Mouse (Mus musculus): ENCODE measurements around the gene Atg4a-ps.

Atg4a-ps gene

GRCm38 (mm10) chr3:103627661-103628060 is 18.2 kb downstream of the Atg4a-ps start:
- no peak for DNase-seq (ENCODE audit: low read depth, low spot score)

- no peak for DNase-seq (ENCODE audit: low read depth, low spot score)
These were observed 19.4 kb downstream of the Atg4a-ps start for GRCm38 (mm10) chr3:103626481-103626880.

- DNase-seq (ENCODE audit: low read depth, low spot score): no peak
These were observed 20.7 kb downstream of the Atg4a-ps start for GRCm38 (mm10) chr3:103625169-103625568.

GRCm38 (mm10) chr3:103624591-103625051 is 21.2 kb downstream of the Atg4a-ps start:
- no peak for DNase-seq (ENCODE audit: low read depth, low spot score)

GRCm38 (mm10) chr3:103623893-103624470 is 21.9 kb downstream of the Atg4a-ps start:
- no peak for DNase-seq (ENCODE audit: low read depth, low spot score)

- no peak for DNase-seq (ENCODE audit: low read depth, low spot score)
These were observed 25.8 kb downstream of the Atg4a-ps start for GRCm38 (mm10) chr3:103620101-103620500.

- no peak for DNase-seq (ENCODE audit: low read depth, low spot score)
These were observed 28.9 kb downstream of the Atg4a-ps start for GRCm38 (mm10) chr3:103616981-103617380.

- no peak for DNase-seq (ENCODE audit: low read depth, low spot score)
These were observed 30.2 kb downstream of the Atg4a-ps start for GRCm38 (mm10) chr3:103615621-103616020.

GRCm38 (mm10) chr3:103612636-103613355 is 33.1 kb downstream of the Atg4a-ps start:
- DNase-seq (ENCODE audit: low read depth, low spot score): no peak

GRCm38 (mm10) chr3:103610231-103610630 is 35.6 kb downstream of the Atg4a-ps start:
- no peak for DNase-seq (ENCODE audit: low read depth, low spot score)

GRCm38 (mm10) chr3:103606660-103607595 is 38.9 kb downstream of the Atg4a-ps start:
- DNase-seq (ENCODE audit: low read depth, low spot score): no peak

- no peak for DNase-seq (ENCODE audit: low read depth, low spot score)
These were observed 39.7 kb downstream of the Atg4a-ps start for GRCm38 (mm10) chr3:103606045-103606597.

- DNase-seq (ENCODE audit: low read depth, low spot score): no peak
These were observed 44.3 kb downstream of the Atg4a-ps start for GRCm38 (mm10) chr3:103601561-103601960.

- no peak for DNase-seq (ENCODE audit: low read depth, low spot score)
These were observed 44.9 kb downstream of the Atg4a-ps start for GRCm38 (mm10) chr3:103601011-103601410.

GRCm38 (mm10) chr3:103597586-103597985 is 48.3 kb downstream of the Atg4a-ps start:
- DNase-seq (ENCODE audit: low read depth, low spot score): no peak

- no peak for DNase-seq (ENCODE audit: low read depth, low spot score)
These were observed 50.5 kb downstream of the Atg4a-ps start for GRCm38 (mm10) chr3:103595271-103595810.
